Mouse (Mus musculus): ENCODE measurements around the gene Lrrc29.
A peak's percentile ranks its signal among the peaks of the same experiment; 100 is the strongest.

Gene Lrrc29

GRCm38 (mm10) chr8:105290554-105291314 lies 35.3 kb downstream of the Lrrc29 start:
- peak; percentile 65 for DNase-seq (ENCODE audit: low spot score)

DNA sequence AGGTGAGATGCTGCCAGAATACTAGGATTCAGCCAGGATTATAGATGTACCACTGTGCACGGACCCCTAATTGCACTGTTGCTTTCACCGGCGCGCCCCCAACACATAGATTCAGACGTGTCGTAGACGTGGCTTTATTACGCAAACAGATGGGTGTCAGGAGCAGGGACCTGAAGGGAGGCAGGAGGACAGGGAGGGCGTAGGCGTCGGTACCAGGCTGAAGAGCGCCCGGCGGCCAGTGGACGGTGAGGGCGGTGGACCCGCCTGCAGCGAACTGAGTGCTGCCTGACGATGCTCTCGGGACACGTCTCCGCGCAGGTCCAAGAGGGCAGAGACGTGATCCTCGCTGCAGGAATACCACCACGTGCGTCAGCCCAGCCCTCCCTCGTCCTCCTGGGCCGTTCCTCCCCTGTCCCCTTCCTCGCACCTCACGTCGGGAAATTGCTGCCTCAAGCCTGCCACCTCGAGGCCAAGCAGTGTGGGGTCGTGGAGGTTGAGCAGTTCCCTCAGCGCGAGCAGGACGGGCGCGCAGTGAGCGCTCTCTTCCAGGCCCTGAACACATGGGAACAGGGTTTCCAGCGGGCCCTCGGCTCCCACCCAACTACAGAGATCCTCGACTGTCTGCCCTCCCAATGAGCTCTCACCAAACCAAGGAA lies 36.1 kb downstream of the Lrrc29 start, which contains the start of gene 4931428F04Rik:
Gene 4931428F04Rik (minus strand): TSS at position 60 of the 656 bp plus-strand sequence.
- no peak for DNase-seq (ENCODE audit: low spot score)

GRCm38 (mm10) chr8:105288958-105289732 lies 36.9 kb downstream of the Lrrc29 start:
- peak; percentile 80 for DNase-seq (ENCODE audit: low spot score)

- no peak for DNase-seq (ENCODE audit: low spot score)
These were observed 37.8 kb downstream of the Lrrc29 start for GRCm38 (mm10) chr8:105288231-105288630.

GRCm38 (mm10) chr8:105286907-105287306 lies 39.2 kb downstream of the Lrrc29 start:
- no peak for DNase-seq (ENCODE audit: low spot score)

DNA sequence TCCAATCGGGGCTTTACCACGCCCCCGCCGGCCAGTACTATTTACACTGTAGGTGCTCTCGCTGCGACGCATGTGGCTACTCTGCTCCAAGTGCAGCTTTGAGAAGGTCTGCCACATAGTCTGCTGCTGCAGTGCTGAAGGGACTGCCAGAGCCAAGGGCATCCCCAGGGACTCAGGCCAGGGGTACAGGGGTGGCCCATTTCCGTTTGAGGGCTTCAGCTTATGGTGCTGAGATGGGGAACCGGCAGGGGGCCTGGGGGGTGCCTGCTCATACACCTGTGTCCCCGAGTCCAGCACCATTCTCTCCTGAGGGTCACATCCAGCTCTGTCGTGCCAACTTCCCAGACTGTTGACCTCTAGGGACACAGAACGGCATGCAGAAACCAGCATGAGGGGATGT lies 40.6 kb downstream of the Lrrc29 start:
- DNase-seq (ENCODE audit: low spot score): no peak

DNA sequence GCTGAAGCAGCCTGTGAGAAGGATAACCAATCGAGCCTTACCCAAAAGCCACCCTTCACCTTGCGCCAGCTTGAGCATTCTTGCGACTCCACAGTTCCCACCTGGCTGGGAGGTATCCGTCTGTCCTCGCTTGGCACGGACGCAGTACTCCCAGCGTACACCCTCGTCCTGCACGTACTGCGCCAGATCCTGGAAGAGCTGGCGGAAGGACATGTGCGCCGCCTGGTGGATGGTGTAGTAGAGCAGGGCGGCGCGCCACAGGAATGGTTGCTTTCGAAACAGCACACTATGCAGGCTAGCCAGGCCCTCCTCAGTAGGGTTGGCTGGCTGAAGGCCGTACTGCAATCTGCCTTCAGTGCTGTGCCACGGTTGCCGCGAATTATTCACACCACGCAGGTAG lies 43.0 kb downstream of the Lrrc29 start:
- no peak for DNase-seq (ENCODE audit: low spot score)

DNA sequence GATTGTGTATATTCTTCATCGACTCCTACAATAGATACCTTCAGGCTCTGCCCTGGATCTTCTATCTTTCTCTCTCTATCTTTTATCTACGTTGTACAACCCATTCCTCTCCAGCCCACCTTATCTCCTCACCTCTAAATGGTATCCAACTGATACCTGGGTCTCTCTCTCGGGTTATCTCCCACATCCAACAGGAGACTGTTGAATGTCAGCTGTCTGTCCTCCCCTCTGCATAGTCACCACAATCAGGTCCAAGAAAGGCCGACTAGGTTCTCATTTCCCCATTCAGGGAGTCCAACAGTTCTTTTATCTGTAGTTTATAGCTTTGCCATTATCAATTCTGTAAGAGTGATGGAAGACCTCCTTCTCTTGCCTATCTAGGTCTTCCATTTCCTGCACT lies 43.8 kb downstream of the Lrrc29 start:
- DNase-seq (ENCODE audit: low spot score): no peak

- DNase-seq (ENCODE audit: low spot score): no peak
These were observed 44.3 kb downstream of the Lrrc29 start for GRCm38 (mm10) chr8:105281821-105282220.

DNA sequence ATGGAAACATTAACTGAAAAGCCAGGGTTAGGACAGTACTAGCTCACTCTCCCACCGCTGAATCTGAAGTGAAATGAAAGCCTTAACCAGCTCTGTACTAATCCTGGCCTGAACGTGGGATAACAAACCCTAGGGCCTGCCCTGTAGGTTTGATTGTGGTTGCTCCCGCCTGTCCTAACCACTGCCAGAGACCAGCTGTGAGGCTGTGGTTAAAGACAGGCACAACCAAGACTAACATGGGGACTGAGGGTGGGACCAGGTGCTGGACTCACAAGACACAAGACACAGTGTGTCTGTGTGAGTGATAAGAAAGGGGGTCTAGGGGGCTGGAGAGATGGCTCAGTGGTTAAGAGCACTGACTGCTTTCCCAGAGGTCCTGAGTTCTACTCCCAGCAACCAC lies 45.5 kb downstream of the Lrrc29 start:
- DNase-seq (ENCODE audit: low spot score): no peak

- DNase-seq (ENCODE audit: low spot score): peak; percentile 81
These were observed 47.2 kb downstream of the Lrrc29 start for GRCm38 (mm10) chr8:105278911-105279334.

DNA sequence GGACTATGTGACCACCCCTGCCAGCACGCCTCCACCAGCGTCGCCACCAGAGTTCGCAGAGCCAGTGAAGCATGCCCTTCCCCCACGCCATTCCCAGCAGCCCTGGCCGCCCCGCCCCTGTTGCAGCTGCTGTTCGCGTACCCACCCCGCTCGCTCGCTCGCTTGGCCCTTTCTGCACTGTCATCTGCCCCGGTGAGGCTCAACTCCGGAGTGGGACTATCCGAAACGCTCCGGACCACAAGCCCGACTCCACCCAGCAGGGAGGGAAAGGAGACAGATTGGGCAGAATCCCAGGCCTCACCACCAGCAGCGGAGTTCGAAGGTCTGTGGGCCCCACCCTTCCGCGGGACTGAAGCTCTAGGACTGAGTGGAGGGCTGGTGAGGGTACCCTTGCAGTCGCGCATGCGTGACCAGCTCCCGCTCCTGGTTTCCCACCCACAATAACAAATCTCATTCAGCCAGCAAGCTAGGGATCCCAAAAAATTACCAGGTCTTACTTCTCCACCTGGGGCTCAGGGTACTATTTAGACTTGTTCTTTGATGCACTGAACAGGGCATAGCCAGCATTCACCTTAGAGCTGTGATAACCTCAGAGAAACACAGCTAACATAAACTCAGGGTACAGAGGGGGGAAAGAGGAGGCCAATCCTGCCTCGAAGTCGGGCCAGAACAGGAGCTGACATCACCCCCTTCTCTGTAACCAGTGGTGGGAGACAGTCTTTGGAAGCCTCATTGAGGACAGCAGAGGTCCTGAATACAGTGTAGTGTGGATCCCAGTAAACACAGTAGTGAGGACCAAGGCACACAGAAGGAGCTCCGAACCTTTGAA lies 49.6 kb downstream of the Lrrc29 start:
- no peak for DNase-seq (ENCODE audit: low spot score)

DNA sequence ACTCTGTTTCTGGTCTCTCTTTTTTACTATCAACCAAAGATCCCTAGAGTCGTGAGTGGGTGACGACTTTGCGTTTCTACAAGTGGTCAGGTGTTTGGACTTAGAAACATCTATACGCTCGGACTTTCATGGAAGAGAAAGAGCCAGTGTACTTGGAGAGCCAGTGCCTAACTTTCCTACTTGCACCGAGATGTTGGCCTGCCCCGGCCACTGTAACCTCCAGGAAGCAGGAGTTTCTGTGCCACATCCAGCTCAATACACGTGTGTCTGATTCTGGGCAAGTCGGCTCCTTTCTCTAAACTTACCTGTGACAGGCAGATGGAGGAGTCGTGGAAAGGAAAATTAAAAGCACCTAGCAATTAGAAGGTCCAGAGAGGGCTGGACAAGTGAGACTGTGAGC lies 50.2 kb downstream of the Lrrc29 start, which contains the start of gene Nol3:
Gene Nol3 (plus strand): TSS at position 301 of the 400 bp plus-strand sequence.
- DNase-seq (ENCODE audit: low spot score): no peak

DNA sequence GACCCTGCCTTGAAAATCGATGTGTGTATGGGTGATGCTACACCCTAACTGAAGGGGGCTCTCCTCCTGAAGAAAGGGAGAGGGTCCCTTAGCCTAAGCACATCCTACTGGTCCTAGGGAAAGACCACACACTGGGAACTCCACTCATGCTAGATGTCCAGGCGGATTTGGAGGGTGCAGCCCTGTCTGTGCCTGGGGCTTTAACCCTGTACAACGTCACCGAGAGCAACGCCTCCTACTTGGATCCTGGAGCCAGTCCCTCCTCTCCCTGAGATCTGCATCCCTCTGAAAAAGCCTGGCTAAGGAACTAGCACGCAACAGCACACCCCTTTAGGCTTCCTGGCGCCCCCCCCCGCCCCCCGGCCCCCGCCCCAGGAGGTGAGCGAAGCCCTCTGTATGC lies 50.7 kb downstream of the Lrrc29 start:
- DNase-seq (ENCODE audit: low spot score): no peak

DNA sequence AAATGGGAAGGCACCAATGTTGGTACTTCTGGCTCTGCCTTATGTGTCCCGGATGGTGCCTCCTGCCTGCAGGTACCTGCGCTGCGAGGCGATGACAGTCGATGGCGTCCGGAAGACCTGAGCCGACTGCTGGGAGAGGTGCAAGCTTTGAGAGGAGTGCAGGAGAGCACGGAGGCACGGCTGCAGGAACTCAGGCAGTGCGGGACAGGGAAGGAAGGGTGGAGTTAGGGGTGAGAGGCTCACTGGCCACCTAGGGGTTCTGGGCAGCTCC lies 55.2 kb downstream of the Lrrc29 start:
- DNase-seq (ENCODE audit: low spot score): no peak

DNA sequence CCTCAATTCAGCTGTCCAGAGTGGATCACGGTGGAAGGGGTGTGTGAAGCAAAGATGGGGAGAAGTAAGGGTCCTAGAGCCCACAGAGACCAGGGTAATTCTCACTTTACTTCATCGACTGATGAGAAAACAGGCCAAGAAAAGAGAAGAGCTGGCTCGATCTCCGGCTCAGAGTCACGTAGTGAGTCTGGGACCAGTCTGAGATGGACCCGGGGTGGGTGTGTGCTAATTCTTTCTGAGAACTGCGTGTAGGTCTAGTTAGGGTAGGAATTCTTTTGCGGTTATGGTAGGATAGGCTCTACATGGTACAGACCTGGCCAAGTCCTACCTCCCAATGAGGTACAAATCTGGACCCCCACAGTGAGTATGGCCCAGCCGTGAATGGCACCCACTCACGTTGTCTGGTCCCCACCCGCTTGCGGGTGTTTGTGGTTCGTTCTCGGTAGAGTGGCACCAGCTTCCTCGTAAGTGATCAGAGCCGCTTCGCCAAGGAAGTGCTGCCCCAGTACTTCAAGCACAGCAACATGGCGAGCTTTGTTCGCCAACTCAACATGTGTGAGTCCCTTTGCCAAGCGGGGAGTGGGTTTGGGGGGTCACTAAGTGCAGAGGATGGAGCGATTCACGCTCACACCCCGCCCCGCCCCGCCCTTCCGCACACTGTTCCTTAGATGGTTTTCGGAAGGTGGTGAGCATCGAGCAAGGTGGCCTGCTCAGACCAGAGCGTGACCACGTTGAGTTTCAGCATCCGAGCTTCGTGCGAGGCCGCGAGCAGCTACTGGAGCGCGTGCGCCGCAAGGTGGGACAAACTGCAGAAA lies 55.8 kb downstream of the Lrrc29 start:
- DNase-seq (ENCODE audit: low spot score): no peak

DNA sequence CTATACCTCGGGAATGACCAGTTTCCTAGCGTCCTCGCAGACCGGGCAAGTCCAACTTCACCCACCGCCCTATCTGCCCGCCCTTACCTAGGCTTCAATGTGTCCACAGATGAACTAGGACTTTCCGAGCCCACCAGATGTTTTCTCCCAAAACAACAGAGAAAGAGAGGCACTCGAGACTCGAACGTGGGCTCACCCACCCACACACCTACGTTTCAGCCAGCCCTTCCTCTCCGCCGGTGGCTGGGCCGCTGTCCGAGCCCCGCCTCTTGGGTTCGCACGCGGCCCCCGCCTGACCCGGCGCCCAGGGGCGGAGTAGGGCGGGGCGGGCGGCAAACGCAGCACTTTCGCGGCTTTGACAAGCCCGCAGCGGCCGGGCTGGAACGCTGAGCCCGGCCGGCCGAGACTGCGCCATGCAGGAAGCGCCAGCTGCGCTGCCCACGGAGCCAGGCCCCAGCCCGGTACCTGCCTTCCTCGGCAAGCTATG lies 56.6 kb downstream of the Lrrc29 start, which contains the start of gene Hsf4:
Gene Hsf4 (plus strand): TSS at position 341 of the 487 bp plus-strand sequence.
- DNase-seq (ENCODE audit: low spot score): peak; percentile 59

DNA sequence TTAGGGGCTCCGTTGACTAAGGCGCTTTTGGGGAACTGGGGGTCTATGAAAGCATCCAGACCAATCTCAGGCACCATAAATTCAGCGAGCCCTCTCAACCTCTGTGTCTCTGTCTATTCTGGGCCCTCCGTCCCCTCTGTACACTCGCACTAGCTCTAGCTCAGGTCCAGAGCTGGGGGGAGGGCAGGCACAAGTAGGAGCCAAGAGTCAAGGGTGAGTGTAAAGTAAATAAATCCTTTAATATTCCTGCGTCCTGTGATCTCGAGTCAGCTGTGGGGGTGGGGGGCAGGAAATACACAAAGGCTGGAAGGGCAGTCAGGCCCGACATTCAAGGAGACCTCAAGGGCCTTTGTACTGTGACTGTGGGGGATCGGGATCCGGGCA lies 57.0 kb downstream of the Lrrc29 start:
- no peak for DNase-seq (ENCODE audit: low spot score)

GRCm38 (mm10) chr8:105268342-105269074 lies 57.6 kb downstream of the Lrrc29 start:
- no peak for DNase-seq (ENCODE audit: low spot score)

GRCm38 (mm10) chr8:105266775-105267174 lies 59.3 kb downstream of the Lrrc29 start:
- no peak for DNase-seq (ENCODE audit: low spot score)
